Mouse (Mus musculus): ENCODE measurements around the gene Tmem150b. TPM values are rescaled to one million over a fixed set of nuclear protein-coding genes. Genes with fewer than 3 reads are reported as not detected.

Gene Tmem150b
- polyA plus RNA-seq, 1 experiment from 2014 or later: not detected

DNA sequence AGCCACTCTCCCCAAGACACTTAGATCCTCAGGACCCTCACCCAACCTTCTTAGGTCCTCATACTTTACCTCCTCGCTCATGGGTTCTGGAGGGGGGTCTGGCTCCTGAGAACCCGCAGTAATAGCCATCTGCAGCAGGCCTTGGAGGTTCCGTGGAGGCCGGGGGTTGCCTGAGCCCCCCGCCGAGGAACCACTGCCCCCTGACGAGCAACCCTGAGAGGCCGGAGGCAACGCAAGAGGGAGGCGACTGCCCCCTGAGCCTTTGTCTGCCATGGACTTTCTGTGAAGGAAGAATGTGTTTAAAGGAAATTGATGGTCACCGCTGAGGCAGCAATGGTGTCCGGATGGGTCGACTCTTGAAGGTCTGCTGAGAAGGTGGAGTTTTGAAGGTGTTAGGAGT lies 40.8 kb downstream of the Tmem150b start:
- Histone ChIP-seq H3K4me3 (ENCODE audit: low read depth, low read length) (peak overlapping the region; percentile 89), H3K27ac (ENCODE audit: low read depth, low read length) (no peak overlapping the region), H3K9ac (ENCODE audit: low read depth, low read length) (peak overlapping the region; percentile 73), H3K4me2 (peak overlapping the region; percentile 98), H3K36me3 (ENCODE audit: control insufficient read depth, insufficient read depth, low read length) (peaks cover 11% of the 10 kb centered on the region), H3K9me3 (ENCODE audit: control insufficient read depth, low read length) (no peaks in the 10 kb centered on the region), H3K4me1 (replicated peaks; ENCODE audit: control insufficient read depth, insufficient read depth, low read length) (peaks cover 11% of the 10 kb centered on the region), H3K27me3 (replicated peaks; ENCODE audit: control insufficient read depth, insufficient read depth, low read length) (no peaks in the 10 kb centered on the region)
- peak; percentile 41 for DNase-seq (ENCODE audit: low spot score)
- peak; percentile 2; the same call in 1 of the 2 replicates for ATAC-seq (replicated peaks; ENCODE audit: low FRiP score)
- WGBS: 1% methylated on average over 13 of the region's 13 CpGs

DNA sequence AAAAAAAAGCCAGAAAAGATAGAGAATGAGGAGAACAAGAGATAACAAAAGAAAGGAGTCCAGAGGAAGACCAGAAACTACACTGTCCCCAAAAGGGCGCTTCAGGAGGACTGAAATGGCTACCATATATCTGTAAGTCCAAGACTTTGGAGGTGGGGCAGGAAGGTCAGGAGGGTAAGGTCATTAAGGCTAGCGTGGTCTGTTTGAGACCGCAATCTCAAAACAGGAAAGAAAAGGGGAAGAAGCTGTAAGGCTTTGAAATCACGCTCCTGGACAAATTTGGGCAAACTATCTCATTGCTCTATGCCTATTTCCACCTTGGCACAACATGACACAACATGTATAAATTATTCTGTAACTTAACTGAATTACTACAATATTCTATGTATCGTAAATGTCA lies 41.7 kb downstream of the Tmem150b start:
- DNase-seq (ENCODE audit: low spot score): no peak
- H3K27me3 ChIP-seq (replicated peaks; ENCODE audit: control insufficient read depth, insufficient read depth, low read length): no peaks in the 10 kb centered on the region
- H3K4me2 ChIP-seq: peak overlapping the region; percentile 98; the same call in 1 of the 2 replicates
- WGBS: 69% methylated on average over 5 of the region's 5 CpGs
- H3K4me3 ChIP-seq (ENCODE audit: low read depth, low read length): no peak overlapping the region
- no peak for ATAC-seq (replicated peaks; ENCODE audit: low FRiP score)
- no peak overlapping the region for H3K27ac ChIP-seq (ENCODE audit: low read depth, low read length)
- peaks cover 11% of the 10 kb centered on the region for H3K4me1 ChIP-seq (replicated peaks; ENCODE audit: control insufficient read depth, insufficient read depth, low read length)
- H3K9me3 ChIP-seq (ENCODE audit: control insufficient read depth, low read length): no peaks in the 10 kb centered on the region
- no peak overlapping the region for H3K9ac ChIP-seq (ENCODE audit: low read depth, low read length)
- H3K36me3 ChIP-seq (ENCODE audit: control insufficient read depth, insufficient read depth, low read length): peaks cover 11% of the 10 kb centered on the region

DNA sequence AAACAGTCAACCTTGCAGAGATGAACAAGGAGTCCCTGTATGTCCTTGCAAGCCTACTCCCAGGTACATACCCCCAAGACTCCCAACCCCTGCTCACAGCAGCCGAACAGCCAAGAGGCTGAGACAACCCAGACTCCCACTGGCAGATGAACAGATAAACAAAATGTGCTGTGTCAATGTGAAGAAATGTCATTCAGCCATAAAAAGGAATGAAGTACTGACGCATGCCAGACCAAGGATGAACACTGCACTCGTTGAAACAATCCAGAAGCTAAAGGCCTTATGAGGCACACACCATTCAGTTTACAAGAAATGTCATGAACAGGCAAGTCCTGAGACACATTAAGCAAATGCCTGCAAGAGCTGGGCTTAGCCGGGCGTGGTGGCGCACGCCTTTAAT lies 49.8 kb downstream of the Tmem150b start:
- Histone ChIP-seq H3K9me3 (ENCODE audit: control insufficient read depth, low read length) (no peaks in the 10 kb centered on the region), H3K4me2 (no peak overlapping the region), H3K9ac (ENCODE audit: low read depth, low read length) (no peak overlapping the region), H3K27me3 (replicated peaks; ENCODE audit: control insufficient read depth, insufficient read depth, low read length) (no peaks in the 10 kb centered on the region), H3K4me3 (ENCODE audit: low read depth, low read length) (no peak overlapping the region), H3K27ac (ENCODE audit: low read depth, low read length) (no peak overlapping the region), H3K4me1 (replicated peaks; ENCODE audit: control insufficient read depth, insufficient read depth, low read length) (peaks cover 17% of the 10 kb centered on the region), H3K36me3 (ENCODE audit: control insufficient read depth, insufficient read depth, low read length) (peaks cover 21% of the 10 kb centered on the region)
- ATAC-seq (replicated peaks; ENCODE audit: low FRiP score): no peak
- no peak for DNase-seq (ENCODE audit: low spot score)
- 75% methylated on average over 7 of the region's 7 CpGs for WGBS

GRCm38 (mm10) chr7:4674114-4674731 lies 50.8 kb downstream of the Tmem150b start:
- ATAC-seq (replicated peaks; ENCODE audit: low FRiP score): no peak
- H3K4me3 ChIP-seq (ENCODE audit: low read depth, low read length): no peak overlapping the region

GRCm38 (mm10) chr7:4671956-4672355 lies 53.1 kb downstream of the Tmem150b start:
- DNase-seq (ENCODE audit: low spot score): no peak
- ATAC-seq (replicated peaks; ENCODE audit: low FRiP score): no peak
- 79% methylated on average over 4 of the region's 4 CpGs for WGBS
- H3K9ac ChIP-seq (ENCODE audit: low read depth, low read length): peak overlapping the region; percentile 25; the same call in 1 of the 2 replicates
- peaks cover 30% of the 10 kb centered on the region for H3K36me3 ChIP-seq (ENCODE audit: control insufficient read depth, insufficient read depth, low read length)
- no peaks in the 10 kb centered on the region for H3K27me3 ChIP-seq (replicated peaks; ENCODE audit: control insufficient read depth, insufficient read depth, low read length)
- no peak overlapping the region for H3K4me2 ChIP-seq
- peaks cover 21% of the 10 kb centered on the region for H3K4me1 ChIP-seq (replicated peaks; ENCODE audit: control insufficient read depth, insufficient read depth, low read length)
- no peak overlapping the region; the same call in 1 of the 2 replicates for H3K27ac ChIP-seq (ENCODE audit: low read depth, low read length)
- H3K9me3 ChIP-seq (ENCODE audit: control insufficient read depth, low read length): no peaks in the 10 kb centered on the region
- no peak overlapping the region for H3K4me3 ChIP-seq (ENCODE audit: low read depth, low read length)

More at GRCm38 (mm10) chr7:4674114-4674731, 50.8 kb downstream of the Tmem150b start:
- Histone ChIP-seq H3K36me3 (ENCODE audit: control insufficient read depth, insufficient read depth, low read length) (peaks cover 17% of the 10 kb centered on the region), H3K9me3 (ENCODE audit: control insufficient read depth, low read length) (no peaks in the 10 kb centered on the region), H3K27me3 (replicated peaks; ENCODE audit: control insufficient read depth, insufficient read depth, low read length) (no peaks in the 10 kb centered on the region), H3K9ac (ENCODE audit: low read depth, low read length) (no peak overlapping the region), H3K4me1 (replicated peaks; ENCODE audit: control insufficient read depth, insufficient read depth, low read length) (peaks cover 21% of the 10 kb centered on the region), H3K4me2 (no peak overlapping the region), H3K27ac (ENCODE audit: low read depth, low read length) (no peak overlapping the region)
- 89% methylated on average over 12 of the region's 12 CpGs for WGBS
- no peak for DNase-seq (ENCODE audit: low spot score)

- H3K4me1 ChIP-seq (replicated peaks; ENCODE audit: control insufficient read depth, insufficient read depth, low read length): peaks cover 21% of the 10 kb centered on the region
- 0 out of 2 replicates have a peak overlapping the region, but pooled peaks have one; percentile 53 for H3K9ac ChIP-seq (ENCODE audit: low read depth, low read length)
- peak overlapping the region; percentile 42 for H3K4me2 ChIP-seq
- H3K27ac ChIP-seq (ENCODE audit: low read depth, low read length): peak overlapping the region; percentile 77
- H3K9me3 ChIP-seq (ENCODE audit: control insufficient read depth, low read length): no peaks in the 10 kb centered on the region
- WGBS: 51% methylated on average over 8 of the region's 8 CpGs
- H3K27me3 ChIP-seq (replicated peaks; ENCODE audit: control insufficient read depth, insufficient read depth, low read length): no peaks in the 10 kb centered on the region
- peaks cover 35% of the 10 kb centered on the region for H3K36me3 ChIP-seq (ENCODE audit: control insufficient read depth, insufficient read depth, low read length)
- ATAC-seq (replicated peaks; ENCODE audit: low FRiP score) (peak; percentile 99), DNase-seq (ENCODE audit: low spot score) (no peak)
- H3K4me3 ChIP-seq (ENCODE audit: low read depth, low read length): no peak overlapping the region
Measured at GRCm38 (mm10) chr7:4670655-4671255, 54.3 kb downstream of the Tmem150b start.

- H3K9ac ChIP-seq (ENCODE audit: low read depth, low read length): no peak overlapping the region
- H3K9me3 ChIP-seq (ENCODE audit: control insufficient read depth, low read length): no peaks in the 10 kb centered on the region
- no peak overlapping the region for H3K4me3 ChIP-seq (ENCODE audit: low read depth, low read length)
- no peaks in the 10 kb centered on the region for H3K27me3 ChIP-seq (replicated peaks; ENCODE audit: control insufficient read depth, insufficient read depth, low read length)
- ATAC-seq (replicated peaks; ENCODE audit: low FRiP score) (no peak), DNase-seq (ENCODE audit: low spot score) (no peak)
- peaks cover 36% of the 10 kb centered on the region for H3K36me3 ChIP-seq (ENCODE audit: control insufficient read depth, insufficient read depth, low read length)
- peaks cover 21% of the 10 kb centered on the region for H3K4me1 ChIP-seq (replicated peaks; ENCODE audit: control insufficient read depth, insufficient read depth, low read length)
- no peak overlapping the region for H3K4me2 ChIP-seq
- WGBS: 95% methylated on average over 9 of the region's 9 CpGs
- no peak overlapping the region for H3K27ac ChIP-seq (ENCODE audit: low read depth, low read length)
Measured at GRCm38 (mm10) chr7:4669156-4669555, 55.9 kb downstream of the Tmem150b start.

DNA sequence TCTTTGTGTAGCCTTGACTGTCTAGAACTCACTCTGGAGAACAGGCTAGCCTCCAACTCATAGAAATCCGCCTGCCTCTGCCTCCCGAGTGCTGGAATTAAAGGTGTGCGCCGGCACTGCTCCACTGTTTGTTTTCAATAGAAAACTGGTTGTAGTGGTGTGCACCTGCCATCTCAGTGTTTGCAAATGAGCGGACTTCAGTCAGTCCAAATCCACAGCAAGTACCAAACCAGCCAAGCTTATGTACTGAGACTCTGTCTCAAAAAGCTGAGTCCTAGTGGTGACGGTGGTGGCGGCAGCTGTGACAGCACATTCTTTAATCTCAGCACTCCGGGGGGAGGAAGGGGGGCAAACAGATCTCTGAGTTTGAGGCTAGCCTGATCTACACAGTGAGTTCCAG lies 56.5 kb downstream of the Tmem150b start:
- Histone ChIP-seq H3K4me2 (no peak overlapping the region), H3K27me3 (replicated peaks; ENCODE audit: control insufficient read depth, insufficient read depth, low read length) (no peaks in the 10 kb centered on the region), H3K27ac (ENCODE audit: low read depth, low read length) (no peak overlapping the region), H3K9ac (ENCODE audit: low read depth, low read length) (no peak overlapping the region), H3K9me3 (ENCODE audit: control insufficient read depth, low read length) (no peaks in the 10 kb centered on the region), H3K4me3 (ENCODE audit: low read depth, low read length) (no peak overlapping the region), H3K36me3 (ENCODE audit: control insufficient read depth, insufficient read depth, low read length) (peaks cover 38% of the 10 kb centered on the region), H3K4me1 (replicated peaks; ENCODE audit: control insufficient read depth, insufficient read depth, low read length) (peaks cover 21% of the 10 kb centered on the region)
- DNase-seq (ENCODE audit: low spot score) (no peak), ATAC-seq (replicated peaks; ENCODE audit: low FRiP score) (no peak)
- WGBS: 95% methylated on average over 8 of the region's 8 CpGs

GRCm38 (mm10) chr7:4666871-4667270 lies 58.2 kb downstream of the Tmem150b start:
- 92% methylated on average over 5 of the region's 5 CpGs for WGBS
- ATAC-seq (replicated peaks; ENCODE audit: low FRiP score): no peak
- H3K36me3 ChIP-seq (ENCODE audit: control insufficient read depth, insufficient read depth, low read length): peaks cover 44% of the 10 kb centered on the region

More at GRCm38 (mm10) chr7:4666871-4667270, 58.2 kb downstream of the Tmem150b start:
- H3K4me1 ChIP-seq (replicated peaks; ENCODE audit: control insufficient read depth, insufficient read depth, low read length): peaks cover 20% of the 10 kb centered on the region
- no peak overlapping the region for H3K9ac ChIP-seq (ENCODE audit: low read depth, low read length)
- no peak for DNase-seq (ENCODE audit: low spot score)
- no peaks in the 10 kb centered on the region for H3K9me3 ChIP-seq (ENCODE audit: control insufficient read depth, low read length)
- no peak overlapping the region for H3K4me3 ChIP-seq (ENCODE audit: low read depth, low read length)
- no peak overlapping the region for H3K27ac ChIP-seq (ENCODE audit: low read depth, low read length)
- H3K27me3 ChIP-seq (replicated peaks; ENCODE audit: control insufficient read depth, insufficient read depth, low read length): no peaks in the 10 kb centered on the region
- H3K4me2 ChIP-seq: no peak overlapping the region
